Mouse (Mus musculus) cerebellum, adult 2 months (tissue): ENCODE measurements around the gene Agbl1.

Experiments
- CTCF ChIP-seq: fragments of 200-500 bp; IDR thresholded peaks from 2 replicates; pipeline ENCODE4 v1.5.1; 2011; ENCODE audit warnings: low read depth, mild to moderate bottlenecking, control low read depth, low read length, moderate library complexity, borderline replicate concordance; ENCODE audit not compliant: insufficient read depth
- POLR2A ChIP-seq: fragments of 200-500 bp; IDR thresholded peaks from 2 replicates; pipeline ENCODE4 v1.6.1; 2011; ENCODE audit warnings: low read length, control low read depth, borderline replicate concordance; ENCODE audit not compliant: insufficient read depth

DNA sequence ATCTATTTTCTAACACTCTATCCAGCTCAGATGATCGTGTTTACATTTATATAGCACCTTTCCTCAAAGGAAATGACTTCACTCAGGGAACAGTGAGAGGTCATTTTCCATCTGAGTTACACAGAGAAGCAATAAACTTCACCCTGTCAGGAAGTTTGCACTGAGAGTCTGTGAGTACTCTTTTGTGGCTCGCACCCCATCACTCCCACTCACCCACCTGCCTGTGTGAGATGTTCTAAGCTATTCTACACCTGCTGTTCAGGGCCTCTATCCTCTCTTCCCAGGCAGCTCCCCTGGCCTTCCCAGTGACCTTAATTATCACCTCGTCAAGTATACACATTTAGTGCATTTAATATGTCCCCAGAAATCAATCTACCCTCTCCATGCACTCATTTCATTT, 580.3 kb downstream of the Agbl1 start:
- no peak for TF ChIP-seq CTCF
- TF ChIP-seq POLR2A, result no peak
